Mouse (Mus musculus) lung, postnatal 25 days (tissue): ENCODE measurements at regions not wholly inside any gene's neighbourhood (a gene's known extent, or its start where the extent isn't known, plus 50 kb on each side); places are given as distances from the start of the nearest gene placed in this dataset.

Experiments used
- DNase-seq: peaks from one replicate; pipeline ENCODE4 v3.0.0; 2022; ENCODE audit warnings: low spot score

DNA sequence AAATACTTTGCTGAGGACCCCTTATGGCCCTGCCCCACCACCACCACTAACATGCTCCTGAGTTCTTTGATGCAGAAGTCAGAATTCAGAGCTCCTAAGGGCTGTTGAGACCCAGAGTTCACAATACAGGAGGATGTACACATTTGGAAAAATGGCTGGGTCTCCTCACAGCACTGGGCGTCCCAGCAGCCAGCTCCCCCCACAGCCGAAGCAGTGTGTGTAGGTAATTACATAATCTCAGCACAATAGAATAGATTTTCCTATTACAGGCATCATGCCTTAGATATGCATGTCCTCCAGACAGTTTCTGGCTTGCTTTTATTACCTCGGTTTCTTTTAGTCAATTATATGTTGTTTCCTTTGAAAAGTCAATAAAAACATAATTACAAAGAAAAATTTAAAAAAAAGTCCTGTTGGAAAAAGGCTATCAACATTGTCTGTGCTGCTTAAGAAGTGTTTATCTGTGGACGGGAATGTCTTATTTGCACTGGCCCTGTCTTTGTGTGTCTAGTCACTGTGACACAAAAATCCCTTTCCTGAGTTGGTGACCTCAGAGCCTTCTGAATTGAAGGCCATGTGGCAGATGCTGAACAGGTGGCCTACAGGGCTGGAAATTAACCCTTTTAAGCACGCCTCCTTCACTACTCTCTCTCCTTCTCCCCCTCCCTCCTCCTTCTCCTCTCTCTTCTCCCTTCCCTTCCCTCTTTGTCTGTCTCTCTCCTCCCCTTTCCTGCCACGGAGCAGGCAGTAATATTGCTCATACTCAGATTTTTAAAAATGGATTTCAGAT lies 339.9 kb upstream of the Gm10131 start:
- no peak for DNase-seq

DNA sequence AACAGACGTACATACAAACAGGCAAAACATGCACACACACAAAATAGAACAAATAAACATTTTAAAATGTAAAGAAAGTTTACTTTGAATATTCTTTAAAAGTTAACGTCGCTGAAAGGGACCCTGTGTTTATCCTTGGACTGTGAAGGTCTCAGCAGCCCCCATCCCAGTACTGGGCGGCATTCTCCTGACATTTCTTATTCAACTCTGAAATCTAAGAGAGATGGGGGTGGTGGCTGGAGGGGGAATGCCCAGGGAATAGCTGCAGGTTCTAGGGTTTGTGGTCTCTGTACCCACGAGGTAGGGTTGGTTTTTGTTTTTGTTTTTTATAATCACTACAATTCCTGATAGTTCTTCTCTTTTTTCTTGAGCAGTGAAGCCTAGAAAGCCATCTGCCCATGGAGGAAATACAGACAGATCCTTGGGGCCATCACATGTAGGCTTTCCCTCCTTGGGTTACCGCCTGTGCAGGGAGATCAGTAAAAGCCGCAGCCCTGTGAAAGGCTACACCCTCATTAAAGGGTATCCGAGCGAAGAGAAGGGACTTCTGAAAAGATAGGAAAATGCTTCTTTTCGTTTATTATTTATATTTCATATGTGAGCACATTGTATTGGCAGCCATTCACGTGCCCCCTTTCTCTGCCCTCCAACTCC lies 338.0 kb upstream of the Gm10131 start:
- DNase-seq: no peak

DNA sequence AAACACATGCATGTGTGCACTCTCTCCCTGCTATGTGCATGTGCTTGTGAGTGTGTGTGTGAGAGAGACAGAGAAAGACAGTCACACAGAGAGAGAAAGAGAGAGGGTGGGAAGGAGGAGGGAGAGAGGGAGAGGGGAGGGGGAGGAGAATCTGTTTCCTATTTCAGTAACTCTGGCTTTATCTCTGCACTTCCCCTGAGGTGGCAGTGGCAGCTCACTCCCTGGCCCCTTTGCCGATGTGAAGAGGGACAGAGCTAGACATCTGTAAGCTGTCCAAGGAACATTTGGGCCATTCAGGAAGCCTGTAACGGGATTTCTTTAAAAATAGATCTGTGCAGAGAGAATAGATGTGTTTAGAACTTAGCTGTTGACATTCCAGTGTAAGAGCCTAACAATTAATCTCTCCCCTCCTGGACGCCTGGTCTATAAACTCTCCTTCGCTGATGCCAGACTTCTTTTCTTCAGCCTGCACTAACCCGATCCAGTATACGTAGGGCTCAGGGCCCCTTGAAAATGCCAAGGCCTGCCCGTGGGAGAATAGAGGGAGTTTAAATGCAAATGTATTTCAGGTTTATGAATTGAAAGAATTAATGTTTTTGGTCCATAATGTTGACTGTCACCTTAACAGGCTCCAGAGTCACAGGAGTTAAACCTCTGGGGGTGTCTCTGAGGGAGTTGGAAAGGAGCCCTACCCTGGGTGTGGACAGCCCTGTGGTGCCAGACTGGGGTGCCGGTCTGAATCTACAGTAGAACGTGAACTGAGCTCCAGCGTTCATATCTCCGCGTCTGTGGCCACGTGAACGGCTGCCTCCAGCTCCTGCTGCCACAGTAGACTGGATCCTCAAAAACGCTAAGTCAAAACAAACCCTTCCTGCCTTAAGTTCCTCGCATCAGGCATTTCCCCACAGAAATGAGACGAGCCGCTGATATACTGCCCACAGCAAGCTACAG lies 336.6 kb upstream of the Gm10131 start:
- no peak for DNase-seq

DNA sequence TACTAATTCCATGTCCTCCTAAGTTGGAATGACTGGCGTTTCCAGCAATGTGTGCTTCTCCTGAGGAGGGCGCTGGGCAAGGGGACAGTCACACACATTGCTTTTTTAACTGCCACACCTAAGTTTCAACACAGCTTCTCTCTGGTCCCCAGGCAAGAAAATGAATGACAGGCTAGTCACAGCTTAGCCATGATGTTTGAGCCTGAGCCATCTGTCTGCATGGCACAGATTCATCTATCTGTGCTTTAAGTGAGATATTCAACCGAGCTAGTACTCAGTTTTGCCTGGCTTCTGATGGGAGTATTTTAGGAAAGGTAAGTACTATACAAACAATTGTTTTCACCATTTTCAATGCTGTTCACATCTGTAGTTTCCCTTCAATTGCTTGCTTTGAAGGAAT lies 331.2 kb upstream of the Gm10131 start:
- no peak for DNase-seq

DNA sequence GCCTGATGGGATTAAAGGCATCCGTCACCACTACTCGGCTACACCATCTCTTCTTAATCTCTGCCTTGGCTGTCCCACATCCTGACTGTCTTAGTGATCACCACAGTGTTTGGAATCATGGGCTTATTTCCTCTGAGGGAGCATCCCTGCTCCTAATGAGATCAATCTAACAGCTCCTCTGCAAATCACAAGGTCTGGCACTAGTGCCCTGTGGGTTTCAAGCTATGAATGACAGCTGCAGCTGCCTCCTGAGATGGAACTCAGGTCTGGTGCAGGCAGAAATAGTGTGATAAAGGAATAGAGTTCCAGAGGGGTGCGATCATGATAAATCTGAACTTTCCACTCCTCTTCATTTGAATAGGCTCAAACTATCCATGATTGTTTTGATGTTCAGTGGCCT lies 330.2 kb upstream of the Gm10131 start:
- no peak for DNase-seq

DNA sequence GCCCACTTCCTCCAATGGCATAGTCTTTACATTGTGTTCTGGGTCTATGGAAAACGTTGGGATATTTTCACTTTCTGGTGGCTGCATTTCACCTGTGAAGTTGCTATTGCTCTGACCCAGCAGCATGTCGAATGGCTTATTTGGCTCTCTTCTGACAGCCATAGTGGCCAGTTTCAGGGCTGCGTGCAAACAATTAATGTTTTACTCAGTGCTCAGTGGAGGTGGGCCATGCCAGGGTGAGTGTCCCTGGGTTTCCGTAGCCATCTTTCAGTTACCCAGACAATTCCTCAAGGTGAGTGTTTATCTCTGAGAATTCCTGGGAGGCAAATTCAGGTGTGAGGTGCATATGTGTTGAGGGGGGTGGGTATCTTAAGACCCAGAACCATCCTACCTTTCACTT lies 329.2 kb upstream of the Gm10131 start:
- DNase-seq: no peak

DNA sequence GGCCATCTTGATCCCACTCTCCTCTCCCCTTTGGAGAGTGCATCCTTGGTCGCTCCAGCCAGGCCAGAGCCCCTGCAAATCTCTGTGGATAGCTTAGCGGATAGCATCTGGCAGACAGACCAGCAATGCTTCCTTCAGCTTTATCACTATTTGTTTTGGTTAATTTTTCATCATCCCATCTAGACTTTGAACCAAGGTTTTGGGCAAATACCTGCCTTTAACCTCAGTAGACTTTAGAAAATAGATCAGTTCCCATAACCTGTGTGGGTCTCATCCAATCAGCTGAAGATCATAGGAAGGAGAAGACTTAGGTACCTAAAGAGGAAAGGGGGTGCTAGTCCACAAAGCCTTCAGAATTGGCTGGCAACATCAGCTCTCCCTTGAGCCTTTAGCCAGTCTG lies 327.2 kb upstream of the Gm10131 start:
- no peak for DNase-seq

DNA sequence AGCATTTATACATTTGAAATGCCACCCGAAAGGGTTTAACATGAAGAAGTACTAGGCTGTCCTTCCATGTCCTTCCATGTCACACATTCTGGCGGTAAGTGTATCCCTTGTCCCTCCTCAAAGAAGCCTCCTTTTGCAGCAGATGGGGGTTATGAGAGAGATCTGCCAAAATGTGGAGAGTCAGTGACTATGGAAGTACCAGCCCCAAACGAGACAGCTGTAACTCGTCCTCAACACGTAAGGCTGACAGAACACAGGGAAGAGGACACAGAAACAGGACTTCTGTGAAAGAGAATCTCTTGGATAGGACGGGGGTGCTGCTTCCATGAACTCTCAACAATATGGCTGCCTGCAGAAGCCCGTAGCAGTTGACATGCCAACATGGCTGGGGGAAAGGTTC lies 320.4 kb upstream of the Gm10131 start:
- peak; percentile 48 for DNase-seq

DNA sequence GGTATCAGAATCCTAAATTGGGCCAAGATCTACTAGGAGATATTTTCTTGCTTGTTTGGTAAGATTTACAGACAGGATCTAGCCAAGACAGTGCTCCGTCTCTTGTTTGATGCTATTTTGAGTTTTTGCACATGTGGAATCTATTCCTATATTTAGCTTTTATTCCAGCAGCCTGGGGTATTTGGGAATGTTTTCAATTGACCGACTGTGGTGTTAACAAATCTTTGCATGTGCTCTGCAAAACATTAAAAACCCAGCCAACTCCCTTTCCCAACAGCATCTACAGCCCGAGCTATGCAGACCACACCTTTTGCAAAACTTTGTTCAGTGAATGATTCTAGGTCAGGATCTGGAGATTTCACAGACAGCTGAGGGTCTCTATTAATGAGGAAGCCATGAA lies 317.7 kb upstream of the Gm10131 start:
- no peak for DNase-seq

DNA sequence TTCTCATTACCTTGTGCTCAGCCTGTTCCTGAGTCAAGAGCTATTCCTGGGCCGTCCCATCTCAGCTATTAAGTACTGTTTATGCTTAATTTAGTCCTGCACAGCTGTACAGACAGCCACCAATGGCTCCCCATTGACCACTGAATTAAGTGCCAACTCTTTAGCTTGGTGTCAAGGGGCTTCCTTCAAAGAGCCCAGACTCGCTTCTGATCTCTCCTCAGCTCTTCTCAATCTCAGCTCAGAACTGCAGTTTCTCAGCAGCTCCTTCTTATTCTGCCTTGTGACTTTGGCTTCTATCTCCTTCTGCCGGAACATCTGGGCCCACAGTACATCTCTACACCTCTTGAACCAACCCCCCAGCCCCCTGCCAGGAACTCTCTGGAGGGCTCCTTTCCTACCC lies 290.0 kb upstream of the Gm10131 start:
- no peak for DNase-seq

DNA sequence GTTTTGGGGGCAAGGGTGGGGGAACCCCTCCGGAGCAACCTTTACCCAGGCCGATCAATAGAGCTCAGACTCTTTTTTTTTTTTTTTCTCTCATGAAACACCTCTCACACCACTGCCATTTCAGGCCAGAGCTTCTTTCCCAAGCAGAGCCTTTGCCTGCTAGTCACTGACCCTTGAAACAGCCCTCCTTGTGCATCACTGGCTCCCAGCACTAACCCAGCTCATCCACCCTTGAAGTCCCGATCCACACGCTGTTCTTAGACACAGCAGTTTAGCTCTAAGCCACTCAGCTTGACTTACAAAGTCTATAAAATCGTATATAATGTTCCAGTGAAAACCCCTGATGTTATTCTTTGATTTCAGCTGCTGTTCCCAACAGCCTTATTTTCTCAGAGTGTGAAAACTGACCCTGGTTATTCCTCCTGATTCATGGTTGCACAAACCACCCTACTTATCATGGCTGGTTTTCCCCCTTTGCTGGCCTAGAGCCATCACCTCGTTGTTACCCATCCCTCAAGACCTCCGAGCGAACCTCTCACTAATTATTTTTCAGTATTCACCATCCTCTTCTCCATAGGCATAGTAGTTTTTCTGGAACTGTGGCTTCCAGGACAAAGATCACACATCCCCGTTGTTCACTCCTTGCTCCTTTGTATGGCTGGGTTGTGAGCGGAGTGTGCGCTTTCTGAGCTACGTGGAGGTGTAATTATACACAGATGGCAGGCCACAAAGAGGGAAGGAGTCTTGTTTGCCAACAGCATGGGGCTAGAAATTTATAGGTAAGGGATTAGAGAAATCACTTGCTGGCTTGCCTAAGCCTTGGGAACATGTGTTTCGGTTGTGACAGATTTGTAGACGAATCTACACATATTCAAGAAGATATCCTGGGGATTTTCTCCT lies 287.6 kb upstream of the Gm10131 start:
- no peak for DNase-seq

DNA sequence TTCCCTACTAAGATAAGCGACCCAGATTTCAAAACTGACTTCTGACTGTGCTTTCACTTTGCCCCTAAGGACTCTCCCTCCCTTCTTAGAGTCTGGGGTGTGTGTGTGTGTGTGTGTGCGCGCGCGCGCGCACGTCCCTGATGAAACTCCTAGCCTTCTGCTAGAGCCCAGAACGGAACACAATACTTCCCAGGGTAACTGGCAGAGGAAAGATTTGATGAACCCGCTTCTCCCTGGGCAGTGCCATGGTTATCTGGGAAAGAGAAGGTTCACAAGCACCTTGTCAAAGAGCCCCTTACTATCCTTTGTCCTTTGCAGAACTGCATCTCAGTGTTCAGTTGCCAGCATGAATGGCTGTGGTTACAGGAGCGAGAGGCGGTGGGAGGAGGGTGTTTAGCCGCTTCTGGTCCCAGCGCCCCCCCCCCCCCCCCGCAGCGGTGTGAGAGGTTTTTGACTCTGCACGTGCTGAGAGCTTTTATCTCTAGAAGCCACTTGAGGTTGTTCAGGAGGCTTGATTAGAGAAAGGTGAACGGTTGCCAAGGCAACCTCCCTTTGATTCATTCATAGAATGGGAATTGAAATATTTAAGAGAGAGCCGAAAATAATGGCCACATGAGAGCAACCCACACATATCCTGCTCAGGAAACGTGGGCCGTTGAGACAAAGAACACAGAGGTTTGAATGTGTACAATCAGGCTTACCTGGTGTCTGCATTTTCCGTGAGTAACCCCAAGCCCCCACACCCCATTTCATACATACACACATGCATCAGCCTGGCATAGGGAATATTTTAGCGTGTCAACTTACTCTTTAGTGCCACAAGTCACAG lies 286.3 kb upstream of the Gm10131 start:
- peak; percentile 54 for DNase-seq

DNA sequence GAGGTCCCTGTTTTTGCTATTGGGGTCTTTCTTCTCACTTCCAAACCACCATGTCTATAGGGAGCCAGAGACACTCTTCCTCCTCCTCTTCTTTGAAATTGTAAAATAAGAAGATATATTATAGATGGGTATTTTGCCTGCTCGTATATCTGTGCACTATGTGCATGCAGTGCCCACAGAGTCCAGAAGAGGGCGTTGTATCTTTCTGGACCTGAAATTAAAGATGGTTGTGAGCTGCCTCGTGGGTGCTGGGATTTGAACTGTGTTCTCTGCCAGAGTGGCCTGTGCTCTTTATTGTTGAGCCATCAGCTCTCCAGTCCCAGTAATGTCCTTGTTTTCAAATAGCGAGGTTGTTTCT lies 285.7 kb upstream of the Gm10131 start:
- DNase-seq: no peak

DNA sequence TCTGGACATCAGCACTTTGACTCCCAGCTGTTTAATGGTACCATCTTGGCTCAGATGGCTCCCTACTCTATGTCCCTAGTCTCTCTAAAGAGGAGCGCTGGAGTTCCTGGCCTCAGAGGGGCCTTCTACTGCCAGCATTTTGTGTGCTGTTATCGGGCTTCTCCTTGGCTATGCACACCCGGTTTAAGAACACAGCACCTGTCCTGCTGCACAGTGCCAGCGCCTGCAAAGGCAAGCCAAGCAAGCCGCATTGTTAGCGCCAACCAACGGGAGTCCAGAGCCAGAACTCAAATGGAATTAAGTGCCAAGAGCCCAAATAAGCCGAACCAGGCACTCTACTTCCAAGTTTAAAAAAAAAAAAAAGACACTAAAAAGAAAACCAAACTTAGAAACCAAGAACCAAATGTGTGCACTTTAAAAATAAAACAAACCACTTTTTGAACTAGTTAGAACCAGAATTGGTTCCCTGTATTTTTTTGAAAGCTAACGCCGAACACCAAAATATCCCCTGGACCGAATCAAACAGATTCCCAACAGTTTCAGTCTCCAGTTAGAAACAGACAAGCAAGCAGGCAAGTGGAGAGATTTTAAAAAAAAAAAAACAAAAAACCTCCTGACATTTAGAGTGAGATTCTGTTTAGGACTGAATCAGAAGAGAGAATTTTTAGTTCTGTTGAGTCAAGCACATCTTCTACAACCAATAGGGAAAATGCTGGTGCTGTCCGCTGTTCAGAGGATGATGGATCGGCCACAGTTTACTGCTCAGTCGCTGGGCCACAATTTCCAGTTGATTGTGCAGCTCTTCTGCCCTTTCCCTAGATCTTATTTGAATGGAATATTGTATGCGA lies 281.7 kb upstream of the Gm10131 start:
- DNase-seq: no peak

DNA sequence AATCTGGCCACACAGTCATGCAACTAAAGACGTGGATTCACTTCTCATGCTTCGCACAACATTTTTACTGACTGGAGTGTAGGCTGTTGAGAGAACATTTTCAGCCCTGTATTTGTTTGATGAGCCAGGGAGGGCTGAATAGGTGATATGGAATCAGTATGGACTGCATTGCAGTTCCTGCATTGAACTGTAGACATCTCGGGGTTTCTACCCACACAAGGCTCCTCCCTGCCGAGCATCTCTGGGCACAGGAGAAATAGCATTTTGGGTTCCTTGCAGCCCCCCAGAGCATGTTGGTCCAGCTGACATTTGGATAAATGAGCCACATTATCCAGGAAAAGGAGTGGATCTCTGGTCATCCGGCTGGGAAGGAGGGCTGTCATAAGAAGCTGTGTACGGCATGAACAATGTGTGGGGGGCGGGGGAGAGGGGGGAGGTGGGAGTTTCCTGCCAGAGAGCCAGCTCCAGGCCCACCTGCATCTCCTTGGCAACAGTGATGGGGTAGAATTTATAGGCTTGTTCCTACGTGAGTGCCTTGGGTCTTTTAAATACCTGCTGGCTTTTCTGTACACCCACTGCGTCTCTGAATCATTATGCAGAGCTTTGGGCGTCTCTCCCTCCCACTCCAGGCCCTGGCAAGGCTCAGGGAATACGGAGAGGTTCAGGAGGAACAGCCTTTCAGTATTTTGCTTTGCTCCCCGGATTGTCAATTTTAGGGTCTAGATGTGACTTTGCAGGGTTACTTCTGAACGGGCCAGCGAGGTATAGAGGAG lies 280.9 kb upstream of the Gm10131 start:
- no peak for DNase-seq

DNA sequence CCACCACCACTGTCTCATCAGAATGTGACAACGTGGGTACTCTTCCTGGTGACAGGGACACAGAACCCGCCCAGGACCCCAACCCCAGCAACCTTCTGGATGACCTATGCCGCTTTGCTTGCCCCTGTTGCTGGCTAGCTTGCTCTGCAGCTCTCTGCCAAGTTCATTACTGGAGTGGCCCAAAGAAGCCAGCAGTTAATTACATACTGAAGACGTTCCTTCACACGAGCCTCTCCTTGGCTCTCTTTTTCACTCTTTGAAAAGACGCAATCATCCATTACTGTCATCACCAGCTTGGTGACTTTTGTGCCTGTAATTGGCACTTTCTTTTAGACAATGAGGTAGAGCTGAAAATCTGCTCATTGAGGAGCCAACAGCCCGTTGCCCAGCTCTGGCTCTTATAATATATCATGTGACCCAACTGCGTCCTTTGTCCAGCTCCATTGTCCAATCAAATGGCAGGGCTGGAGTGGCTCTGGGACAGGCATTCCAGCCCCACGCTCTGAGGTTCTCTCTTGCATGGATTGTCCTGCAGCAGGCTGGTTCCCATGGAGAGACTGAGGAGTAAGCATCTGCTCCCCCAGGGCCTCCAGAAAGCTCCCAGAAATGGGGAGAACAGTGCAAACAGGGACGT lies 274.4 kb upstream of the Gm10131 start:
- DNase-seq: no peak

DNA sequence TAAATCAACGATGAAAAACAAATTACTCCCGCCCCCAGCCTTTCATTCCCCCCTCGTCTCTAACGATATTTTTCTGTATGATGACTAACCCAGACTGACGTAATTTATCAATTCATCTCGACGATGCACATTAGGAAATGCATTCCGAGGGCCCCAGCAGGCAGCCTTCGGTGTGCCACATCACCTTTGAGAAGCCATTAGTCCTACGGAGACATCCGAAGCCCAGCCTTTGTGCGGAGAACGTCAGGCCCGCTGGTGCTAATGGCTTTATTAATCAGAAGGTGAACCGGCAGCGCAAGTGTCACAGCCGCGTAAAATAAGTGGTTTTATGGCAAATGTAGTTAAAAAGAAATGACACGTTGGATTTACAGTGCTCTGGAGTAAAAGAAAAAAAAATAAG lies 269.1 kb upstream of the Gm10131 start:
- DNase-seq: no peak

DNA sequence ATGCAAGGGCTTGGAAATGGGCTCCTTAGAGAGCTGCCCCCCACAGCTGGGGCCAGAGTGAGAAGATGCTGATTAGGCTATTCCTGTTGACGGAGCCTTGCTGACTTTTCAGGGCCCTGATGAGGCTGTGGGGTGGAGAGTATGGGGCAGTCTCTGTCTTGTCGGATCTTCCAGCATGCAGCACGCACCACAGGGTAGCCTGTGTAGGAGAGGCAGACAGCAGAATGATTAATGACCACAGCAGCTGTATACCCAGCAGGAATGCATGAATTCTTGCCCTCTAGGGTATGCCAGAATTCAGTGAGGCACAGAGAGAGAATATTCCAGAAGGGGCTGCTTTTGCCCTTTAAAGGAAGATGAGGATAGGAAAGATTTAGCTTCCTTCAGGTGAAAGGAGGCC lies 265.6 kb upstream of the Gm10131 start:
- DNase-seq: no peak

DNA sequence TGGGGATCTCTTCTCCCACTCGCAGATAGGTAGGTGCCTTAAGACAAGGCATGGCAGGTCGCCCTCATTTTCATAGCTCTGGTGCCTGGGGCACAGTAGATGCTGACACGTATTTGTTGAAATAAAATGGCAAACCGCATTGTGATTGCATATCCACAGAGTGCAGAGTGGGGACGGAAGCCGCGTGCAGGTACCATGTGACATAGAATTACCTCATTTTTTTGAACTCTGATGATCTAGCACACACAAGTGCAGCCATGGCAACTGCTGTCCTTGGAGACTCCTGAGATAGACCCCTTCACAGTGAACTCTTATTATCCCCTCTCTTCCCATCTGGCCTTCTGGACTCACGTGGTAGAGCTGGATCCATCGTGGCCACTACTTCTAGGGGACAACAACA lies 262.7 kb upstream of the Gm10131 start:
- DNase-seq: no peak
